Mouse (Mus musculus) kidney, postnatal 0 days (tissue): ENCODE data around the gene Hcar1. TPM values are rescaled to one million over a fixed set of nuclear protein-coding genes. Genes with fewer than 3 reads are reported as not detected.
A peak's percentile ranks its signal among the peaks of the same experiment; 100 is the strongest.

Source experiments
- ATAC-seq: fragments of 200-750 bp; cut with Nextera tagmentation; replicated peaks from 2 replicates; pipeline ENCODE4 v1.8.0; 2017; ENCODE audit warnings: low read depth, moderate number of reproducible peaks, moderate TSS enrichment, moderate library complexity; ENCODE audit not compliant: low FRiP score
- DNase-seq: peaks from one replicate; pipeline ENCODE4 v3.0.0-alpha.2; 2016; ENCODE audit warnings: low spot score
- H3K27ac ChIP-seq: fragments of 300-500 bp; sonication (generic); 2 replicates; pipeline ENCODE4 v1.5.1; 2014; ENCODE audit warnings: mild to moderate bottlenecking
- H3K27me3 ChIP-seq: fragments of 300-500 bp; sonication (generic); 2 replicates; pipeline ENCODE4 v1.6.1; 2014; ENCODE audit warnings: low read length, mixed read lengths; ENCODE audit not compliant: insufficient read depth
- H3K36me3 ChIP-seq: fragments of 300-500 bp; sonication (generic); 2 replicates; pipeline ENCODE4 v1.6.1; 2014; ENCODE audit warnings: low read length, mixed read lengths; ENCODE audit not compliant: insufficient read depth
- H3K4me1 ChIP-seq: fragments of 300-500 bp; sonication (generic); replicated peaks from 2 replicates; pipeline ENCODE4 v1.6.1; 2014; ENCODE audit warnings: antibody characterized with exemption, low read length, mixed read lengths; ENCODE audit not compliant: insufficient read depth
- H3K4me2 ChIP-seq: fragments of 300-500 bp; sonication (generic); 2 replicates; pipeline ENCODE4 v1.6.1; 2014; ENCODE audit warnings: mild to moderate bottlenecking, low read length, moderate library complexity, mixed read lengths
- H3K4me3 ChIP-seq: fragments of 300-500 bp; sonication (generic); replicated peaks from 2 replicates; pipeline ENCODE4 v1.5.1; 2014; ENCODE audit warnings: low read depth, low read length
- H3K9ac ChIP-seq: fragments of 300-500 bp; sonication (generic); 2 replicates; pipeline ENCODE4 v1.6.1; 2014; ENCODE audit warnings: low read depth, low read length
- H3K9me3 ChIP-seq: fragments of 300-500 bp; sonication (generic); replicated peaks from 2 replicates; pipeline ENCODE4 v1.6.1; 2016; ENCODE audit warnings: low read length, inconsistent platforms, mixed read lengths
- CTCF ChIP-seq: IDR thresholded peaks from 2 replicates; pipeline ENCODE4 v1.5.1; 2016; ENCODE audit warnings: antibody characterized with exemption, low read depth, mild to moderate bottlenecking, moderate library complexity
- WGBS: fragments of 180-500 bp; shearing (Covaris S2); extraction: QIAGEN DNeasy Blood & Tissue Kit; methylation state at CpG from one replicate; pipeline ENCODE4 v1.1.7; 2014; 5-methylcytosine and 5-hydroxymethylcytosine counted together
- polyA plus RNA-seq: library from polyadenylated mRNA; unstranded; fragments of >200 nt; fragmentation: Nextera tagmentation; extraction: Ambion mirVana; gene quantifications from 2 replicates; pipeline ENCODE4 v1.2.1, GENCODE M21; 2015

Gene Hcar1
- polyA plus RNA-seq, 1 experiment from 2014 or later: 3.6 TPM

- Histone ChIP-seq H3K4me1 (peaks cover 9% of the 10 kb centered on the region; the same call in 1 of the 2 replicates), H3K4me2 (peak overlapping the region; percentile 21; the same call in 1 of the 2 replicates), H3K36me3 (peaks cover 10% of the 10 kb centered on the region; the same call in 1 of the 2 replicates), H3K27me3 (no peaks in the 10 kb centered on the region), H3K9ac (no peak overlapping the region), H3K27ac (no peak overlapping the region), H3K4me3 (no peak overlapping the region), H3K9me3 (no peaks in the 10 kb centered on the region)
- WGBS: 66% methylated on average over 17 of the region's 17 CpGs
- DNase-seq (no peak), ATAC-seq (no peak)
- TF ChIP-seq CTCF: no peak
Observed at GRCm38 (mm10) chr5:123906146-123906975, 26.5 kb upstream of the Hcar1 start.

GRCm38 (mm10) chr5:123904059-123904672 is 24.3 kb upstream of the Hcar1 start:
- Histone ChIP-seq H3K27ac (no peak overlapping the region), H3K4me2 (no peak overlapping the region), H3K9ac (no peak overlapping the region), H3K27me3 (no peaks in the 10 kb centered on the region), H3K4me1 (peaks cover 9% of the 10 kb centered on the region; the same call in 1 of the 2 replicates), H3K36me3 (no peaks in the 10 kb centered on the region), H3K4me3 (no peak overlapping the region), H3K9me3 (no peaks in the 10 kb centered on the region)
- DNase-seq (no peak), ATAC-seq (no peak)
- peak; percentile 30; the same call in 1 of the 2 replicates for TF ChIP-seq CTCF
- 74% methylated on average over 11 of the region's 11 CpGs for WGBS

DNA sequence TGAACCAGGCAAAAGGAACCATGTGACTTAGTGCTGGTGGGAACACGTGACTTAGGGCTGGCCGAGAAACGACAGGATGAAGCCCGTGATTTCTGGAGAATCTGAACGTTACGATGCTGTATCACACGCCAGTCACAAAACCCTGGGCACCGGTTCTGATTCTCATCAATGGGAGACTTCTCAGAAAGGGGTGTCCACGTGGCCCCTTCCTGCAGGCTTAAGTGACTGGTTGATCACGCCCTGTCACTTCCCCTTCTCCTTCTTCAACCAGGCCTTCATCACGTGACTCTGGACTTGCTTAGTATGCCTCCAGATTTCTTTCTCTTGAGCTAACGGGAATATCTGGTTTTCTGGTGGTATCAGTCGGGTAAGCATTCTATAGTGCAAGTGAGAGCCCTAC is 17.5 kb upstream of the Hcar1 start:
- H3K27me3 ChIP-seq: no peaks in the 10 kb centered on the region
- TF ChIP-seq CTCF: no peak
- H3K9me3 ChIP-seq: no peaks in the 10 kb centered on the region
- WGBS: 87% methylated on average over 13 of the region's 13 CpGs
- ATAC-seq (no peak), DNase-seq (no peak)
- H3K4me3 ChIP-seq: no peak overlapping the region
- H3K27ac ChIP-seq: no peak overlapping the region
- H3K4me2 ChIP-seq: no peak overlapping the region
- no peak overlapping the region for H3K9ac ChIP-seq
- H3K36me3 ChIP-seq: no peaks in the 10 kb centered on the region
- H3K4me1 ChIP-seq: no peaks in the 10 kb centered on the region

GRCm38 (mm10) chr5:123896395-123896794 is 16.6 kb upstream of the Hcar1 start:
- DNase-seq: no peak

DNA sequence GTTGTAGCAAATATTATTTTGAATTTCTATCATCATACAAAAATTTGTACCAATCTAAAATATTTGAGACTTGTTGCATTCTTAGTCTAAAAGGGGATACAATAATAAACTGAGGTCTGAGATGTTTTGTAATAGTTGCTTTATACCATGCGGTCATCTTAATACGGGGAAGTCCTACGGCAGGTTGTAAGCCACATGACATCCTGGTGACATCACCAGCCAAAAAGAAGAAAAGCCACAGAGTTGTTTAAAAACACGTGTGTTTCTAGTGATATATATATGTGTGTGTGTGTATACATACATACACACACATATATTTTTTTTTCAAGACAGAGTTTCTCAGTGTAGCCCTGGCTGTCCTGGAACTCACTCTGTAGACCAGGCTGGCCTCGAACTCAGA is 13.7 kb upstream of the Hcar1 start:
- ATAC-seq: no peak
- TF ChIP-seq CTCF: no peak
- H3K36me3 ChIP-seq: no peaks in the 10 kb centered on the region
- 87% methylated on average over 5 of the region's 5 CpGs for WGBS
- H3K9me3 ChIP-seq: no peaks in the 10 kb centered on the region
- H3K4me2 ChIP-seq: no peak overlapping the region
- H3K4me1 ChIP-seq: no peaks in the 10 kb centered on the region
- no peaks in the 10 kb centered on the region for H3K27me3 ChIP-seq
- H3K9ac ChIP-seq: no peak overlapping the region
- H3K4me3 ChIP-seq: no peak overlapping the region
- no peak for DNase-seq
- H3K27ac ChIP-seq: no peak overlapping the region

More at GRCm38 (mm10) chr5:123896395-123896794, 16.6 kb upstream of the Hcar1 start:
- 45% methylated on average over 11 of the region's 11 CpGs for WGBS
- no peak for ATAC-seq
- Histone ChIP-seq H3K4me2 (no peak overlapping the region), H3K36me3 (no peaks in the 10 kb centered on the region), H3K4me1 (no peaks in the 10 kb centered on the region), H3K4me3 (no peak overlapping the region), H3K27me3 (no peaks in the 10 kb centered on the region), H3K9ac (no peak overlapping the region), H3K27ac (no peak overlapping the region), H3K9me3 (no peaks in the 10 kb centered on the region)
- no peak for TF ChIP-seq CTCF

GRCm38 (mm10) chr5:123891669-123892068 is 11.8 kb upstream of the Hcar1 start:
- TF ChIP-seq CTCF: no peak
- no peaks in the 10 kb centered on the region for H3K27me3 ChIP-seq
- H3K9ac ChIP-seq: no peak overlapping the region
- ATAC-seq (no peak), DNase-seq (peak; percentile 85)
- no peak overlapping the region for H3K27ac ChIP-seq
- H3K4me3 ChIP-seq: no peak overlapping the region
- no peaks in the 10 kb centered on the region for H3K9me3 ChIP-seq
- WGBS: 39% methylated on average over 6 of the region's 6 CpGs
- no peak overlapping the region for H3K4me2 ChIP-seq
- no peaks in the 10 kb centered on the region for H3K36me3 ChIP-seq
- H3K4me1 ChIP-seq: no peaks in the 10 kb centered on the region
